Mouse (Mus musculus): ENCODE measurements around the gene Guca1b. TPM values are rescaled to one million over a fixed set of nuclear protein-coding genes. Genes with fewer than 3 reads are reported as not detected.
"Not testable (repeated sequence)": the region's sequence is repeated elsewhere in the genome, so short reads cannot be mapped to it uniquely, and the experiment has no call there.

Guca1b gene
- total RNA-seq, 2 experiments from 2014 or later = 0.22 to 0.41 TPM

- intact Hi-C loops (cut with DNase I; ENCODE audit: low total_unique reads) = no loop called here
Measured at GRCm38 (mm10) chr17:47407717-47408557, 22.7 kb downstream of the Guca1b start.

GRCm38 (mm10) chr17:47408558-47408898, 23.3 kb downstream of the Guca1b start:
- intact Hi-C loops (cut with DNase I; ENCODE audit: low total_unique reads) = no loop called here
- peak; percentile 48 for DNase-seq

More at GRCm38 (mm10) chr17:47407717-47408557, 22.7 kb downstream of the Guca1b start:
- no peak for DNase-seq

GRCm38 (mm10) chr17:47409897-47410861, 25.0 kb downstream of the Guca1b start:
- DNase-seq; intact Hi-C loops (cut with DNase I; ENCODE audit: low total_unique reads): not testable (repeated sequence)

- no peak for DNase-seq
- intact Hi-C loops (cut with DNase I; ENCODE audit: low total_unique reads) = no loop called here
Measured at GRCm38 (mm10) chr17:47420195-47420594, 35.0 kb downstream of the Guca1b start.

GRCm38 (mm10) chr17:47421566-47421965, 36.4 kb downstream of the Guca1b start:
- DNase-seq = no peak
- intact Hi-C loops (cut with DNase I; ENCODE audit: low total_unique reads) = no loop called here

GRCm38 (mm10) chr17:47422616-47423015, 37.4 kb downstream of the Guca1b start:
- DNase-seq; intact Hi-C loops (cut with DNase I; ENCODE audit: low total_unique reads): not testable (repeated sequence)

- no peak for DNase-seq
- intact Hi-C loops (cut with DNase I; ENCODE audit: low total_unique reads) = no loop called here
Measured at GRCm38 (mm10) chr17:47424186-47424585, 39.0 kb downstream of the Guca1b start.

- intact Hi-C loops (cut with DNase I; ENCODE audit: low total_unique reads) = no loop called here
- DNase-seq = no peak
Measured at GRCm38 (mm10) chr17:47427316-47427715, 42.1 kb downstream of the Guca1b start.

- intact Hi-C loops (cut with DNase I; ENCODE audit: low total_unique reads) = no loop called here
- DNase-seq = peak; percentile 45
Measured at GRCm38 (mm10) chr17:47428831-47429304, 43.7 kb downstream of the Guca1b start.

GRCm38 (mm10) chr17:47430815-47431214, 45.6 kb downstream of the Guca1b start:
- DNase-seq = no peak
- intact Hi-C loops (cut with DNase I; ENCODE audit: low total_unique reads) = no loop called here

- intact Hi-C loops (cut with DNase I; ENCODE audit: low total_unique reads) = no loop called here
- DNase-seq = no peak
Measured at GRCm38 (mm10) chr17:47436156-47436906, 51.1 kb downstream of the Guca1b start, which contains the start of gene AI661453. TSS of gene AI661453 (plus strand) at chr17:47436615.

- intact Hi-C loops (cut with DNase I; ENCODE audit: low total_unique reads) = no loop called here
- DNase-seq = no peak
Measured at GRCm38 (mm10) chr17:47436907-47437547, 51.8 kb downstream of the Guca1b start, which contains the start of gene 1700001C19Rik. TSS of gene 1700001C19Rik (minus strand) at chr17:47437376.

- intact Hi-C loops (cut with DNase I; ENCODE audit: low total_unique reads) = no loop called here
Measured at GRCm38 (mm10) chr17:47438611-47439010, 53.4 kb downstream of the Guca1b start.

GRCm38 (mm10) chr17:47439396-47440028, 54.3 kb downstream of the Guca1b start:
- DNase-seq = no peak
- intact Hi-C loops (cut with DNase I; ENCODE audit: low total_unique reads) = no loop called here

More at GRCm38 (mm10) chr17:47438611-47439010, 53.4 kb downstream of the Guca1b start:
- no peak for DNase-seq

- intact Hi-C loops (cut with DNase I; ENCODE audit: low total_unique reads) = no loop called here
- DNase-seq = no peak
Measured at GRCm38 (mm10) chr17:47440359-47440890, 55.2 kb downstream of the Guca1b start.

- intact Hi-C loops (cut with DNase I; ENCODE audit: low total_unique reads) = no loop called here
Measured at GRCm38 (mm10) chr17:47441296-47442051, 56.3 kb downstream of the Guca1b start.

GRCm38 (mm10) chr17:47442271-47442670, 57.1 kb downstream of the Guca1b start:
- intact Hi-C loops (cut with DNase I; ENCODE audit: low total_unique reads) = no loop called here
- DNase-seq = no peak

More at GRCm38 (mm10) chr17:47441296-47442051, 56.3 kb downstream of the Guca1b start:
- DNase-seq = no peak
